Mouse (Mus musculus) lung, embryonic 15.5 days (tissue): Measurements from ENCODE around the gene Atr. TPM values are rescaled to one million over a fixed set of nuclear protein-coding genes. Genes with fewer than 3 reads are reported as not detected.

Source experiments
- polyA plus RNA-seq: library from polyadenylated mRNA; unstranded; fragments of >200 nt; fragmentation: Nextera tagmentation; extraction: Ambion mirVana; gene quantifications from 2 replicates; pipeline ENCODE4 v1.2.1, GENCODE M21; 2015

Gene Atr
- polyA plus RNA-seq, 1 experiment from 2014 or later, result 13.7 TPM

Other genes with a start within 250 kb of the Atr start
- 8.0 and 8.3 TPM in 2 replicates for gene Pcolce2, start 220.0 kb upstream of the Atr start, polyA plus RNA-seq
- gene Trpc1, start 107.2 kb upstream of the Atr start, polyA plus RNA-seq, result 3.4 and 3.9 TPM in 2 replicates
- gene Pls1, start 12.3 kb upstream of the Atr start, polyA plus RNA-seq, result 11.5 and 12.1 TPM in 2 replicates
- 14.8 and 17.4 TPM in 2 replicates for gene Xrn1, start 97.2 kb downstream of the Atr start, polyA plus RNA-seq